Mouse (Mus musculus) small intestine, adult 2 months (tissue): ENCODE measurements around the gene Pkd1l1.

Experiments used
- CTCF ChIP-seq: fragments of 200-500 bp; IDR thresholded peaks from 2 replicates; pipeline ENCODE4 v1.5.1; 2012; ENCODE audit warnings: low read depth, mild to moderate bottlenecking, control low read depth, inconsistent platforms, low read length, moderate library complexity, mixed read lengths; ENCODE audit not compliant: insufficient replicate concordance, insufficient read length; ENCODE audit errors: extremely low read depth
- POLR2A ChIP-seq: fragments of 200-500 bp; IDR thresholded peaks from 2 replicates; pipeline ENCODE4 v1.6.1; 2012; ENCODE audit warnings: low read depth, mild to moderate bottlenecking, control low read depth, inconsistent platforms, low read length, moderate library complexity

DNA sequence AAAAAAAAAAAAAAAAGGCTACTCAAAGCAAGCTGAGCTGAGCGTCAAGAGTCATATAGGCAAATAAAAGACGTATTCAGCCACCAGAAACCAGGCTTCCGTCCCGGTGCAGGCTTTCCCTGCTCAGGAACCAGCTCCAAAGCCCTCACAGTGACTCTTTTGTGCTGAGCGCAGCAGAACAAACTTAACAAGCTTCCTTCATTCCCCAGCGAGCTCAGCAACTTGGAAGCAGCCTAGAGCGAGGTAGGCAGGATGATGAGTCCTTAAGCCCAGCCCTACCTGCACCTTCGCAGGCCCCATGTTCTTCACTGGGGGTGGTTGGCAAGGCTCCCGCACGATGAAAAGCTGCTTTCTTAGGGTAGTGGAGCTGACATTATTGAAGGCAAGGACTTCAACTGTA lies 14.5 kb downstream of the Pkd1l1 start:
- TF ChIP-seq POLR2A (no peak), CTCF (no peak)
